9 mouse cellular contexts compared by ENCODE assay signal in genomic region chr3:95494342-95494741, GRCm38 (mm10). TPM values are rescaled to one million over a fixed set of nuclear protein-coding genes. Genes with fewer than 3 reads are reported as not detected.
DNase-seq lines count a peak whose midpoint lies in the region; ATAC-seq and TF ChIP-seq lines count a peak whose summit lies in the region.
"Had no signal": no experiment of that assay in that cellular context is flagged by ENCODE, and none has a peak within 500 bp of the region (broad histone marks: within the 10 kb centered on the region; RNA-seq: fewer than 3 reads in every experiment).

No protein-coding gene starts in this region.

- no peak for TF ChIP-seq POLR2A in CH12.LX (IDR thresholded peaks at IDR 0.05; ENCODE audit: low read depth, low read length)

- peaks cover 61% of the 10 kb centered on the region for H3K36me3 ChIP-seq in heart, embryonic 12.5 days
- H3K36me3 ChIP-seq in CH12.LX (replicated peaks in 1 of 2; ENCODE audit: control insufficient read depth in 1 of 2, insufficient read depth in 1 of 2, low read length in 1 of 2) = peaks cover 36 to 72% of the 10 kb centered on the region in 2 experiments
- H3K36me3 ChIP-seq in stomach, postnatal 0 days (ENCODE audit: control insufficient read depth, insufficient read depth, low read length) = peaks cover 22% of the 10 kb centered on the region

- no peaks in the 10 kb centered on the region for H3K9me3 ChIP-seq in heart, embryonic 12.5 days (replicated peaks)
- no peaks in the 10 kb centered on the region for H3K9me3 ChIP-seq in CH12.LX (replicated peaks; ENCODE audit: low read length)
- no peaks in the 10 kb centered on the region for H3K9me3 ChIP-seq in stomach, postnatal 0 days (ENCODE audit: control insufficient read depth, low read length)
- H3K9me3 ChIP-seq: megakaryocyte, embryonic 14.5 days had no signal

- TF ChIP-seq EP300 in CH12.LX (IDR thresholded peaks at IDR 0.05; ENCODE audit: low read length) = no peak
- TF ChIP-seq EP300 in stomach, postnatal 0 days (optimal IDR thresholded peaks at IDR 0.05) = no peak

- dilution Hi-C loops in CH12.LX (cut with MboI; ENCODE audit: extremely low pct_ligation_motif_present, extremely low pct_unique_long_range_greater_than_20kb, low sequenced_read_pairs) = no loop called here

- no peak for ATAC-seq in heart, embryonic 12.5 days (ENCODE audit: insufficient number of reproducible peaks, low FRiP score)
- ATAC-seq in frontal cortex, adult (ENCODE audit: low TSS enrichment) = peak; percentile 22; the same call in 1 of the 2 replicates
- no peak; the same call in 1 of the 2 replicates for ATAC-seq in stomach, postnatal 0 days (ENCODE audit: low FRiP score, low TSS enrichment)

- H3K4me2 ChIP-seq in heart, embryonic 12.5 days = no peak overlapping the region
- no peak overlapping the region for H3K4me2 ChIP-seq in CH12.LX (ENCODE audit: insufficient read depth, low read depth, poor library complexity, severe bottlenecking)
- H3K4me2 ChIP-seq in stomach, postnatal 0 days (replicated peaks; ENCODE audit: low read depth) = no peak overlapping the region

- peak; percentile 16 for DNase-seq in heart, adult 8-10 months (ENCODE audit: low spot score)
- peak; percentile 46 for DNase-seq in CH12.LX (ENCODE audit: extremely low read depth)
- DNase-seq in cerebellum, adult 11-12 months = peak; percentile 44
- peak; percentile 31 for DNase-seq in layer of hippocampus, adult 9-11 months
- DNase-seq in lung, postnatal 36 days = peak; percentile 72
- DNase-seq in stomach, postnatal 0 days (ENCODE audit: low spot score) = peak; percentile 76

- 63% methylated on average over 6 of the region's 6 CpGs for WGBS in heart, embryonic 12.5 days
- 63% methylated on average over 6 of the region's 6 CpGs for WGBS in stomach, postnatal 0 days

- in situ Hi-C loops in CH12.LX (cut with MboI; ENCODE audit: low pct_ligation_motif_present, low pct_unique_long_range_greater_than_20kb, low sequenced_read_pairs) = no loop called here

- no peaks in the 10 kb centered on the region for H3K79me2 ChIP-seq in CH12.LX (replicated peaks; ENCODE audit: control insufficient read depth, extremely low read depth, insufficient read depth, poor library complexity, severe bottlenecking)

- no peaks in the 10 kb centered on the region for H3K27me3 ChIP-seq in heart, embryonic 12.5 days (replicated peaks)
- no peaks in the 10 kb centered on the region for H3K27me3 ChIP-seq in CH12.LX (replicated peaks)
- no peaks in the 10 kb centered on the region for H3K27me3 ChIP-seq in stomach, postnatal 0 days (ENCODE audit: control insufficient read depth, insufficient read depth, low read length)
- H3K27me3 ChIP-seq: megakaryocyte, embryonic 14.5 days had no signal

- TF ChIP-seq CTCF in CH12.LX (conservative IDR thresholded peaks at IDR 0.05 in 1 of 2, IDR thresholded peaks at IDR 0.05 in 1 of 2; ENCODE audit: low read depth in 2 of 2, low read length in 2 of 2) = peak; percentile 39 to 72; a peak in 2 of 4 replicates
- peak; percentile 81 for TF ChIP-seq CTCF in stomach, postnatal 0 days (IDR thresholded peaks at IDR 0.05; ENCODE audit: low read depth)

- no peak overlapping the region for H3K4me3 ChIP-seq in heart, embryonic 12.5 days
- no peak overlapping the region for H3K4me3 ChIP-seq in CH12.LX (replicated peaks in 1 of 3; ENCODE audit: low read depth in 2 of 3, low read length in 2 of 3, poor library complexity in 1 of 3)
- H3K4me3 ChIP-seq in stomach, postnatal 0 days (ENCODE audit: low read depth, low read length) = no peak overlapping the region
- H3K4me3 ChIP-seq: megakaryocyte, embryonic 14.5 days had no signal

- no peak overlapping the region for H3K9ac ChIP-seq in heart, embryonic 12.5 days
- H3K9ac ChIP-seq in CH12.LX (ENCODE audit: insufficient read depth, low read depth) = no peak overlapping the region
- no peak overlapping the region for H3K9ac ChIP-seq in stomach, postnatal 0 days (ENCODE audit: low read length)

- H3K27ac ChIP-seq in heart, embryonic 12.5 days (ENCODE audit: poor library complexity, severe bottlenecking) = no peak overlapping the region
- no peak overlapping the region for H3K27ac ChIP-seq in CH12.LX (ENCODE audit: insufficient read depth, low read depth)
- H3K27ac ChIP-seq in stomach, postnatal 0 days (replicated peaks) = no peak overlapping the region

- peaks cover 14% of the 10 kb centered on the region for H3K4me1 ChIP-seq in heart, embryonic 12.5 days (replicated peaks)
- H3K4me1 ChIP-seq in CH12.LX (ENCODE audit: control insufficient read depth in 1 of 2, insufficient read depth in 2 of 2) = peaks cover 5 to 7% of the 10 kb centered on the region in 2 experiments; a peak in 3 of 4 replicates
- H3K4me1 ChIP-seq in stomach, postnatal 0 days (replicated peaks; ENCODE audit: control insufficient read depth, insufficient read depth) = no peaks in the 10 kb centered on the region

- peak; percentile 57 for TF ChIP-seq RAD21 in CH12.LX (IDR thresholded peaks at IDR 0.05; ENCODE audit: low read depth, low read length)

TF ChIP-seq in CH12.LX, 34 proteins besides CTCF, POLR2A, EP300 and RAD21:
- TF ChIP-seq SMC3 (IDR thresholded peaks at IDR 0.05; ENCODE audit: low read depth, low read length) = peak; percentile 67
- no peak for TF ChIP-seq E2F4 (IDR thresholded peaks at IDR 0.05; ENCODE audit: insufficient replicate concordance, low read depth, low read length)

RNA-seq across cellular contexts. Expression of gene Ctsk, which starts 4.7 kb away (rescaled TPM):
- 1 to 10 TPM; 5.3 to 7.9 (median 6.6) TPM for total RNA-seq in heart, adult 8-10 months (2022)
- 14.2 and 15.1 TPM in 2 replicates for polyA plus RNA-seq in heart, embryonic 12.5 days (2016; fragmentation: Nextera tagmentation; extraction: Ambion mirVana)
- 0.13 TPM in 1 of 2 replicates, not detected in the other for total RNA-seq in CH12.LX (2012; rRNA removed)
- not detected in 2 replicates for total RNA-seq in CH12.LX (2014; rRNA removed)
- 0.20 TPM in 1 of 2 replicates, not detected in the other for polyA plus RNA-seq in CH12.LX (2012; ENCODE audit: insufficient read length, low read depth)
- 16.3 and 18.7 TPM in 2 replicates for polyA plus RNA-seq in stomach, postnatal 0 days (2015; fragmentation: Nextera tagmentation; extraction: Ambion mirVana)

RNA-seq across cellular contexts. Expression of gene Ctss, which starts 32.2 kb away (rescaled TPM):
- 10 to 100 TPM in 2 of 4 experiments, 1 to 10 TPM in 2; 7.8 to 17.5 (median 10.0) TPM for total RNA-seq in heart, adult 8-10 months (2022)
- polyA plus RNA-seq in heart, embryonic 12.5 days (2016; fragmentation: Nextera tagmentation; extraction: Ambion mirVana) = 5.3 and 7.5 TPM in 2 replicates
- 178 and 202 TPM in 2 replicates for total RNA-seq in CH12.LX (2012; rRNA removed)
- 282 and 300 TPM in 2 replicates for total RNA-seq in CH12.LX (2014; rRNA removed)
- polyA plus RNA-seq in CH12.LX (2012; ENCODE audit: insufficient read length, low read depth) = 238 and 271 TPM in 2 replicates
- polyA plus RNA-seq in stomach, postnatal 0 days (2015; fragmentation: Nextera tagmentation; extraction: Ambion mirVana) = 31.8 and 35.6 TPM in 2 replicates

Comparison
In these comparisons a context has a peak if more than half of its experiments do, and no peak if none do; other contexts are left out.
1. DNase-seq: peak in every context shown above with its lines; median percentile 76 in stomach, postnatal 0 days; 72 in lung, postnatal 36 days; 46 in CH12.LX; 44 in cerebellum, adult 11-12 months; 31 in layer of hippocampus, adult 9-11 months; 16 in heart, adult 8-10 months.
2. RNA of gene Ctsk, which starts 4.7 kb away (polyA plus RNA-seq): 16.3 to 18.7 TPM in stomach, postnatal 0 days and 14.2 to 15.1 TPM in heart, embryonic 12.5 days; 0.20 TPM in CH12.LX; every median in the first group is over 10 times any median in the second.